Comparison of ENCODE assay signal across 8 mouse cellular contexts in the genomic region with DNA sequence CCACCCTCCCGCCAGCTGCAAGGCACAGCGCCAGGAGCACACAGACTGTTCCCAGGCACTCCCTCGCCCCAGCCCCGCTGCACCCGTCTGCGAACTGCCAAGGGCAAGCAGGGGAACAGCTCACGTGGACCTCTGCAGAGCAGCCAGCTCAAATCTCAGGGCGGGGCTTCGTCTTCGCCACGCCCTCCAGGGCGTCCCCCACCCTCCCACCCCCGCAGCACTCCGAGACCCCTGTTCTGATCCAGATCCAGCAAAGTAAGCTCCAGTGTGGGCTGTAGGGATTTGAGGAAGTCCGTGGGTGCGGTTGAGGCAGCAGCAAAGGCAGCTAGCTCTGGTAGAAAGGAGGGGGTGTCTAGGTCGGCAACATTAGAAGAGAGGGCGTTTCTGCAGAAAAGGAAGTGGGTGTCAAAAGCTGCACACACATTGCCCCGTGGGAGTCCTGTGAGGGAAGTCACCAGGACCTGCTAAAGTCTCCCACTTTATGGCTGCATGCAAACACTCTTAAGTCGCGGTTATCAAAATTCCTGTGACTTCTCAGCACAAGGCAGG.
DNase-seq lines count a peak whose midpoint lies in the region; ATAC-seq lines count a peak whose summit lies in the region.

No protein-coding gene starts in this region.

- H3K27ac ChIP-seq in hindbrain, embryonic 14.5 days, result no peak overlapping the region
- H3K27ac ChIP-seq in macrophage, result peak overlapping the region; percentile 51

- WGBS in hindbrain, embryonic 14.5 days, result 4% methylated on average over 21 of the region's 21 CpGs
- WGBS in macrophage (ENCODE audit: missing documents), result 3% methylated on average over 21 of the region's 21 CpGs

- peak; percentile 88 for ATAC-seq in hindbrain, embryonic 14.5 days (ENCODE audit: low FRiP score)

- H3K4me3 ChIP-seq in hindbrain, embryonic 14.5 days (replicated peaks; ENCODE audit: low read length), result peak overlapping the region; percentile 29
- H3K4me3 ChIP-seq in macrophage (ENCODE audit: inconsistent target), result peak overlapping the region; percentile 12; the same call in 1 of the 2 replicates

- peak; percentile 57 for DNase-seq in Muller cell, postnatal 12 days (ENCODE audit: inconsistent ontology term)
- peak; percentile 62 for DNase-seq in cerebellum, adult 9-11 months
- DNase-seq in frontal cortex, postnatal 25 days (ENCODE audit: low spot score in 2 of 2), result peak; percentile 47 to 48
- peak; percentile 45 for DNase-seq in hindbrain, embryonic 14.5 days (ENCODE audit: low spot score)
- peak; percentile 63 to 80 for DNase-seq in left cerebral cortex, adult 18-20 months (ENCODE audit: low spot score in 2 of 2)
- peak; percentile 71 for DNase-seq in right cerebral cortex, postnatal 14 days
- peak; percentile 75 for DNase-seq in urinary bladder, postnatal 25 days (ENCODE audit: low spot score)

- no peaks in the 10 kb centered on the region for H3K79me2 ChIP-seq in macrophage (ENCODE audit: inconsistent target)

- peak overlapping the region; percentile 44 for H3K9ac ChIP-seq in hindbrain, embryonic 14.5 days

- no peaks in the 10 kb centered on the region for H3K27me3 ChIP-seq in hindbrain, embryonic 14.5 days (ENCODE audit: control insufficient read depth, insufficient read depth, low read length)

- H3K36me3 ChIP-seq in hindbrain, embryonic 14.5 days (replicated peaks; ENCODE audit: control insufficient read depth, insufficient read depth), result no peaks in the 10 kb centered on the region
- no peaks in the 10 kb centered on the region for H3K36me3 ChIP-seq in macrophage (ENCODE audit: inconsistent target)

- H3K4me1 ChIP-seq in hindbrain, embryonic 14.5 days (replicated peaks; ENCODE audit: control insufficient read depth, insufficient read depth, low read length), result peaks cover 13% of the 10 kb centered on the region; the same call in 1 of the 2 replicates

- peak overlapping the region; percentile 69 for H3K4me2 ChIP-seq in hindbrain, embryonic 14.5 days (replicated peaks)

- no peaks in the 10 kb centered on the region for H3K9me3 ChIP-seq in hindbrain, embryonic 14.5 days (ENCODE audit: control insufficient read depth, low read length)
